Mouse (Mus musculus) liver, embryonic 12.5 days (tissue): Measurements from ENCODE around the gene Nfia. TPM values are rescaled to one million over a fixed set of nuclear protein-coding genes. Genes with fewer than 3 reads are reported as not detected.
A peak's percentile ranks its signal among the peaks of the same experiment; 100 is the strongest.

ENCODE experiments used
- ATAC-seq: fragments of 200-750 bp; cut with Nextera tagmentation; 2 replicates; pipeline ENCODE4 v1.8.0; 2017; ENCODE audit warnings: moderate number of reproducible peaks, mild to moderate bottlenecking, moderate library complexity
- H3K27ac ChIP-seq: fragments of 300-500 bp; sonication (generic); 2 replicates; pipeline ENCODE4 v1.5.1; 2016; ENCODE audit warnings: mild to moderate bottlenecking
- H3K27me3 ChIP-seq: fragments of 300-500 bp; sonication (generic); replicated peaks from 2 replicates; pipeline ENCODE4 v1.6.1; 2016; ENCODE audit warnings: mild to moderate bottlenecking, moderate library complexity
- H3K36me3 ChIP-seq: fragments of 300-500 bp; sonication (generic); 2 replicates; pipeline ENCODE4 v1.6.1; 2016; ENCODE audit warnings: mild to moderate bottlenecking, moderate library complexity
- H3K4me1 ChIP-seq: fragments of 300-500 bp; sonication (generic); 2 replicates; pipeline ENCODE4 v1.6.1; 2016
- H3K4me2 ChIP-seq: fragments of 300-500 bp; sonication (generic); 2 replicates; pipeline ENCODE4 v1.6.1; 2016; ENCODE audit warnings: mild to moderate bottlenecking, moderate library complexity
- H3K4me3 ChIP-seq: fragments of 300-500 bp; sonication (generic); 2 replicates; pipeline ENCODE4 v1.5.1; 2016; ENCODE audit warnings: mild to moderate bottlenecking, moderate library complexity
- H3K9ac ChIP-seq: fragments of 300-500 bp; sonication (generic); 2 replicates; pipeline ENCODE4 v1.6.1; 2016; ENCODE audit warnings: mild to moderate bottlenecking, moderate library complexity
- H3K9me3 ChIP-seq: fragments of 300-500 bp; sonication (generic); replicated peaks from 2 replicates; pipeline ENCODE4 v1.6.1; 2016; ENCODE audit warnings: mild to moderate bottlenecking, moderate library complexity
- WGBS: fragments of 180-500 bp; shearing (Covaris S2); methylation state at CpG from one replicate; pipeline ENCODE4 v1.1.7; 2016; ENCODE audit not compliant: insufficient replicate concordance; 5-methylcytosine and 5-hydroxymethylcytosine counted together
- polyA plus RNA-seq: library from polyadenylated mRNA; unstranded; fragments of >200 nt; fragmentation: Nextera tagmentation; extraction: Ambion mirVana; gene quantifications from 2 replicates; pipeline ENCODE4 v1.2.1, GENCODE M21; 2016

Nfia gene
- polyA plus RNA-seq, 1 experiment from 2014 or later = 3.8 TPM

GRCm38 (mm10) chr4:97767516-97767915 is 5.0 kb upstream of the Nfia start:
- Histone ChIP-seq H3K27me3 (peaks cover 3% of the 10 kb centered on the region; the same call in 1 of the 2 replicates), H3K9ac (no peak overlapping the region), H3K4me2 (no peak overlapping the region), H3K9me3 (no peaks in the 10 kb centered on the region), H3K4me1 (peaks cover 8% of the 10 kb centered on the region), H3K36me3 (no peaks in the 10 kb centered on the region), H3K4me3 (no peak overlapping the region), H3K27ac (no peak overlapping the region)
- 73% methylated on average over 5 of the region's 5 CpGs for WGBS
- no peak for ATAC-seq

- Histone ChIP-seq H3K9me3 (no peaks in the 10 kb centered on the region), H3K4me3 (no peak overlapping the region), H3K27me3 (peaks cover 16% of the 10 kb centered on the region), H3K27ac (no peak overlapping the region), H3K4me2 (no peak overlapping the region), H3K4me1 (peaks cover 8% of the 10 kb centered on the region), H3K9ac (no peak overlapping the region), H3K36me3 (no peaks in the 10 kb centered on the region)
- ATAC-seq = no peak
- no CpG with 5 or more reads among the region's 1 CpGs for WGBS
These were observed 2.7 kb upstream of the Nfia start for GRCm38 (mm10) chr4:97769861-97770260.

GRCm38 (mm10) chr4:97771426-97771825 is 1.1 kb upstream of the Nfia start:
- Histone ChIP-seq H3K36me3 (no peaks in the 10 kb centered on the region), H3K27ac (no peak overlapping the region), H3K9me3 (no peaks in the 10 kb centered on the region), H3K4me3 (peak overlapping the region; percentile 58), H3K9ac (peak overlapping the region; percentile 44; the same call in 1 of the 2 replicates), H3K27me3 (peaks cover 28% of the 10 kb centered on the region), H3K4me1 (peaks cover 11% of the 10 kb centered on the region), H3K4me2 (peak overlapping the region; percentile 71)
- 9% methylated on average over 5 of the region's 5 CpGs for WGBS
- no peak for ATAC-seq

GRCm38 (mm10) chr4:97772084-97772484 is 450 bp upstream of the Nfia start:
- H3K4me1 ChIP-seq = peaks cover 14% of the 10 kb centered on the region
- H3K9me3 ChIP-seq = no peaks in the 10 kb centered on the region
- peaks cover 35% of the 10 kb centered on the region for H3K27me3 ChIP-seq
- peak overlapping the region; percentile 77 for H3K27ac ChIP-seq
- ATAC-seq = peak; percentile 95
- H3K9ac ChIP-seq = peak overlapping the region; percentile 44
- 0% methylated on average over 25 of the region's 25 CpGs for WGBS
- peak overlapping the region; percentile 58 for H3K4me3 ChIP-seq
- H3K36me3 ChIP-seq = no peaks in the 10 kb centered on the region
- peak overlapping the region; percentile 71 for H3K4me2 ChIP-seq

- no peak overlapping the region for H3K9ac ChIP-seq
- H3K36me3 ChIP-seq = no peaks in the 10 kb centered on the region
- peak overlapping the region; percentile 58 for H3K4me3 ChIP-seq
- H3K4me1 ChIP-seq = peaks cover 20% of the 10 kb centered on the region
- peaks cover 46% of the 10 kb centered on the region for H3K27me3 ChIP-seq
- under 1% methylated on average over 14 of the region's 14 CpGs for WGBS
- H3K9me3 ChIP-seq = no peaks in the 10 kb centered on the region
- peak; percentile 70 for ATAC-seq
- H3K4me2 ChIP-seq = peak overlapping the region; percentile 71
- H3K27ac ChIP-seq = no peak overlapping the region
These were observed 618 bp downstream of the Nfia start for GRCm38 (mm10) chr4:97773110-97773593.

- H3K27ac ChIP-seq = no peak overlapping the region
- no peak for ATAC-seq
- no peaks in the 10 kb centered on the region for H3K9me3 ChIP-seq
- peaks cover 26% of the 10 kb centered on the region for H3K4me1 ChIP-seq
- peaks cover 52% of the 10 kb centered on the region for H3K27me3 ChIP-seq
- WGBS = 75% methylated on average over 2 of the region's 2 CpGs
- H3K9ac ChIP-seq = no peak overlapping the region
- H3K4me2 ChIP-seq = peak overlapping the region; percentile 71
- H3K36me3 ChIP-seq = no peaks in the 10 kb centered on the region
- H3K4me3 ChIP-seq = peak overlapping the region; percentile 58; the same call in 1 of the 2 replicates
These were observed 1.3 kb downstream of the Nfia start for GRCm38 (mm10) chr4:97773791-97774190.

- Histone ChIP-seq H3K27ac (0 out of 2 replicates have a peak overlapping the region, but pooled peaks have one; percentile 7), H3K27me3 (peaks cover 59% of the 10 kb centered on the region), H3K4me2 (peak overlapping the region; percentile 75), H3K9me3 (no peaks in the 10 kb centered on the region), H3K36me3 (no peaks in the 10 kb centered on the region), H3K9ac (no peak overlapping the region), H3K4me1 (peaks cover 26% of the 10 kb centered on the region), H3K4me3 (no peak overlapping the region)
- WGBS = 30% methylated on average over 4 of the region's 4 CpGs
- no peak for ATAC-seq
These were observed 2.0 kb downstream of the Nfia start for GRCm38 (mm10) chr4:97774446-97774950.

GRCm38 (mm10) chr4:97775059-97775458 is 2.5 kb downstream of the Nfia start:
- no peak overlapping the region for H3K27ac ChIP-seq
- H3K27me3 ChIP-seq = peaks cover 65% of the 10 kb centered on the region
- peaks cover 26% of the 10 kb centered on the region for H3K4me1 ChIP-seq
- H3K9ac ChIP-seq = no peak overlapping the region
- H3K36me3 ChIP-seq = no peaks in the 10 kb centered on the region
- WGBS = under 1% methylated on average over 13 of the region's 13 CpGs
- no peaks in the 10 kb centered on the region for H3K9me3 ChIP-seq
- peak overlapping the region; percentile 75 for H3K4me2 ChIP-seq
- ATAC-seq = no peak
- H3K4me3 ChIP-seq = no peak overlapping the region

- ATAC-seq = no peak
- 3% methylated on average over 20 of the region's 20 CpGs for WGBS
- Histone ChIP-seq H3K9ac (no peak overlapping the region), H3K4me1 (peaks cover 26% of the 10 kb centered on the region), H3K9me3 (no peaks in the 10 kb centered on the region), H3K27me3 (peaks cover 70% of the 10 kb centered on the region), H3K4me2 (peak overlapping the region; percentile 75), H3K36me3 (no peaks in the 10 kb centered on the region), H3K27ac (no peak overlapping the region), H3K4me3 (peak overlapping the region; percentile 19; the same call in 1 of the 2 replicates)
These were observed 3.1 kb downstream of the Nfia start for GRCm38 (mm10) chr4:97775494-97776265.

GRCm38 (mm10) chr4:97776388-97777080 is 4.0 kb downstream of the Nfia start:
- ATAC-seq = no peak
- Histone ChIP-seq H3K4me2 (peak overlapping the region; percentile 75), H3K9me3 (no peaks in the 10 kb centered on the region), H3K4me1 (peaks cover 24% of the 10 kb centered on the region), H3K9ac (peak overlapping the region; percentile 41; the same call in 1 of the 2 replicates), H3K27ac (peak overlapping the region; percentile 56), H3K4me3 (peak overlapping the region; percentile 64), H3K36me3 (no peaks in the 10 kb centered on the region), H3K27me3 (peaks cover 74% of the 10 kb centered on the region)
- WGBS = 2% methylated on average over 10 of the region's 10 CpGs

GRCm38 (mm10) chr4:97777081-97777705 is 4.7 kb downstream of the Nfia start:
- H3K4me2 ChIP-seq = peak overlapping the region; percentile 75
- no peaks in the 10 kb centered on the region for H3K9me3 ChIP-seq
- peaks cover 74% of the 10 kb centered on the region for H3K27me3 ChIP-seq
- peak overlapping the region; percentile 64 for H3K4me3 ChIP-seq
- H3K27ac ChIP-seq = peak overlapping the region; percentile 56
- H3K4me1 ChIP-seq = peaks cover 18% of the 10 kb centered on the region
- peak overlapping the region; percentile 74 for H3K9ac ChIP-seq
- no peaks in the 10 kb centered on the region for H3K36me3 ChIP-seq
- ATAC-seq = peak; percentile 19; the same call in 1 of the 2 replicates
- WGBS = 1% methylated on average over 40 of the region's 77 CpGs
